Mouse (Mus musculus) ES-Bruce4 (cell line): ENCODE measurements around the gene Kcnd3. TPM values are rescaled to one million over a fixed set of nuclear protein-coding genes. Genes with fewer than 3 reads are reported as not detected.
A peak's percentile ranks its signal among the peaks of the same experiment; 100 is the strongest.

ENCODE experiments used
- H3K27ac ChIP-seq: 2 replicates; pipeline ENCODE4 v1.5.1; 2012; ENCODE audit warnings: low read length, inconsistent platforms; ENCODE audit not compliant: insufficient read depth
- H3K27me3 ChIP-seq: 2 replicates; pipeline ENCODE4 v1.6.1; 2012; ENCODE audit warnings: mild to moderate bottlenecking, low read length, inconsistent platforms; ENCODE audit not compliant: control insufficient read depth, poor library complexity, insufficient read depth, severe bottlenecking
- H3K36me3 ChIP-seq: 2 replicates; pipeline ENCODE4 v1.6.1; 2012; ENCODE audit warnings: inconsistent platforms, mild to moderate bottlenecking, low read length, moderate library complexity; ENCODE audit not compliant: control insufficient read depth, poor library complexity, insufficient read depth, severe bottlenecking
- H3K4me1 ChIP-seq: one replicate; pipeline ENCODE4 v1.8.1; 2011; ENCODE audit warnings: low read length; ENCODE audit not compliant: control insufficient read depth, insufficient read depth
- H3K4me3 ChIP-seq: 2 replicates; pipeline ENCODE4 v1.5.1; 2011; ENCODE audit warnings: low read depth, mild to moderate bottlenecking, low read length
- H3K9ac ChIP-seq: 2 replicates; pipeline ENCODE4 v1.6.1; 2012; ENCODE audit warnings: low read depth, mild to moderate bottlenecking, inconsistent platforms; ENCODE audit not compliant: poor library complexity, severe bottlenecking
- H3K9me3 ChIP-seq: replicated peaks from 2 replicates; pipeline ENCODE4 v1.6.1; 2012; ENCODE audit warnings: mild to moderate bottlenecking, low read length, inconsistent platforms; ENCODE audit not compliant: control insufficient read depth, poor library complexity, insufficient read depth, severe bottlenecking
- CTCF ChIP-seq: IDR thresholded peaks from one replicate; pipeline ENCODE4 v1.8.1; 2011; ENCODE audit warnings: low read depth, low read length
- EP300 ChIP-seq: IDR thresholded peaks from 2 replicates; pipeline ENCODE4 v1.6.1; 2011; ENCODE audit warnings: low read depth, low read length; ENCODE audit not compliant: insufficient read depth
- POLR2A ChIP-seq: IDR thresholded peaks from one replicate; pipeline ENCODE4 v1.8.1; 2011; ENCODE audit warnings: low read length; ENCODE audit not compliant: insufficient read depth
- polyA plus RNA-seq: library from polyadenylated mRNA; stranded (reverse); fragments of >200 nt; gene quantifications from 2 replicates; pipeline ENCODE4 v1.2.4, GENCODE M21; 2011; ENCODE audit warnings: low read depth; ENCODE audit not compliant: missing spikeins, insufficient read depth, insufficient read length

The Kcnd3 gene
- polyA plus RNA-seq, 1 experiment: not detected

DNA sequence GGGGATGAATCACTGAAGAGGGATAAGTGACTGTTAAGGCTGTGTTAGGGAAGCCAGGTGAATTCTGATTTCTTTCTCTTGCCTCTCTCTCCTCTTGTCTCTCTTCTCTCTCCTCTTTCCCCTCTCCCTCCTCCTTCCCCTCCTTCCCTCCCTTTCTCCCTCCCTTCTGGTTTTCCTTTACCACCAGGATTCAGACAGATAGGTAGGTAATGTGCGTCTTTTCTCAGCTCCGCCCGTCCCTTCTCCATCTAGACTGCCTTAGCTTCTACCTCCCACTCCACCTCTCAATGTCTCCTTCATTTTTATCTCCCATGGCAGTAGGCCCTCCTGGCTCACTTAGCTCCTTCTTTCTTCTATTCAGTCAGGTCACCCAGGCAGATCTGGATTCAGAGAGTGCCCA is 253.4 kb downstream of the Kcnd3 start:
- Histone ChIP-seq H3K27me3 (no peaks in the 10 kb centered on the region), H3K27ac (no peak overlapping the region), H3K4me3 (peak overlapping the region; percentile 88), H3K4me1 (no peaks in the 10 kb centered on the region), H3K9ac (peak overlapping the region; percentile 79), H3K36me3 (no peaks in the 10 kb centered on the region), H3K9me3 (no peaks in the 10 kb centered on the region)
- TF ChIP-seq EP300: no peak
- TF ChIP-seq CTCF: no peak
- TF ChIP-seq POLR2A: no peak

DNA sequence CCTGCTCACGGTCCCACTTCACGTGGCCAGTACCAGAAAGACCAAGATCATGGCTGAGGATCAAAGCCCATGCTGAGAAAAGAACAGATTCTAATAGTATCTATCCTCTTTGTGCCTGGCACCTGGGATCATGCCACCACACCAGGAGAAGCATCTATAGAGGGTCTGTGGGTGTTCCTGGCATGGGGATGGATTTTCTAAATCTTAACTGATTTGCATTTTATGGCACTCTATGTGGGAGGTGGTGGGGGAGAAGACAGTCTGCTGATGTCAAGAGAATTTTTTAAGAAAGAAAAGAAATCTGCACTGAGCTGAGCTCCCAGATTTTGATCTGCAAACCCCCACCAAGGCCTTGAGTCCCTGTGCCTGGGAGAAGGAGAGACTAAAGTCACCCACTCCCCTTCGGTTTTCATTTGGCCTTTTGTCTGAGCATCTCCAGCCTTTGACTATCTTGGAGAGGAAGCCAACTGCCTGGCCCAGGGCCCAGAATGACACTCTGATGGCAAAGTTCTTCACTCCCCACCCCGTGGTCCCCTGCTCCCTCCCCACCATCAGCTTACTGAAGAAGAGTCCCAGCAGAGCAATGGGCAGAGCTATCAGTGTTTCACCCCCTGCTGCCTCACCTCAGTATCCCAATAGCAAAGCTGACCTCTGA is 254.4 kb downstream of the Kcnd3 start:
- TF ChIP-seq CTCF (no peak), EP300 (no peak), POLR2A (no peak)
- no peak overlapping the region for H3K9ac ChIP-seq
- H3K4me1 ChIP-seq: no peaks in the 10 kb centered on the region
- H3K27me3 ChIP-seq: no peaks in the 10 kb centered on the region
- no peaks in the 10 kb centered on the region for H3K36me3 ChIP-seq
- no peaks in the 10 kb centered on the region for H3K9me3 ChIP-seq
- no peak overlapping the region for H3K27ac ChIP-seq
- H3K4me3 ChIP-seq: no peak overlapping the region

DNA sequence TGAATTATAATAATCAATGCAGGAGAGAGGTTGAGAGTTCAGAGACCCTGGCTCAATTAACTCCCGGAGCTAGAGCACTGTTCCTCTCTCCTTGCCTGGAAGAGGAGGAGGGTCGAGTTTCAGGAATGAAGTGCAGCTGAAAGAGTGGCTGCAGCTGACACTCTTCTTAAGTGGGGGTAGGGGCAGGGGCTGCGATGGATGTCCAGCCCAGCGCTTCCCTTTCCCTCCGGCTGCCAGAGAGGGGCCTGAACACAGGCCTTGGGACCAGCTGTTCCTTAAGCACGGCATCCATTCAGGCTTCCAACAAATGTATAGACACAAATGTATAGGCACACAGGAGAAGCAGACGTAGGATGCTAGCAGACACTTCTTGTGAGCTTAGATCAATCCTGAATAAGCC is 255.5 kb downstream of the Kcnd3 start:
- TF ChIP-seq EP300: no peak
- TF ChIP-seq POLR2A: no peak
- no peak for TF ChIP-seq CTCF
- H3K27me3 ChIP-seq: no peaks in the 10 kb centered on the region
- no peak overlapping the region for H3K4me3 ChIP-seq
- H3K36me3 ChIP-seq: no peaks in the 10 kb centered on the region
- H3K9me3 ChIP-seq: no peaks in the 10 kb centered on the region
- H3K27ac ChIP-seq: no peak overlapping the region
- H3K4me1 ChIP-seq: no peaks in the 10 kb centered on the region
- H3K9ac ChIP-seq: no peak overlapping the region

DNA sequence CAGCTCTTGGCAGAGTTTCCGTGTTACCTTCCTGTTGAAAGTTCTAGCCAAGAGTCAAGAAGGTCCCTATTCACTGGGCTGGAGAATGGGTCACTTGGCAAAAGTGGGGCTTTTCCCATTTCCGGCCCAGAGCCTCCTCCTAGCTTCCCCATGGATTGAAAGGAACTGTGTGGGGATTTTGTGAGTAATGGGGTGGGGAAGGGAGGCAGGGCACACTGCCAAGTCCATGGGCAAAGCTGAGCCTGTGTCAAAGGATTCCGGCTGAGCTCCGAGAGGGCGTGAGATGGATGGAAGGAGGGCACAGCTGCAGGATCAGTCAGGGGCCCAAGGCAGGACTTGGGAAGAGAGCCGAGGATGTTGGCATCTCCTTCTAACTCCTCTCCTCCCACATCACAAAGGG is 258.1 kb downstream of the Kcnd3 start:
- Histone ChIP-seq H3K36me3 (no peaks in the 10 kb centered on the region), H3K9me3 (no peaks in the 10 kb centered on the region), H3K4me3 (no peak overlapping the region), H3K4me1 (no peaks in the 10 kb centered on the region), H3K27me3 (no peaks in the 10 kb centered on the region), H3K9ac (no peak overlapping the region), H3K27ac (no peak overlapping the region)
- no peak for TF ChIP-seq CTCF
- TF ChIP-seq POLR2A: no peak
- no peak for TF ChIP-seq EP300

DNA sequence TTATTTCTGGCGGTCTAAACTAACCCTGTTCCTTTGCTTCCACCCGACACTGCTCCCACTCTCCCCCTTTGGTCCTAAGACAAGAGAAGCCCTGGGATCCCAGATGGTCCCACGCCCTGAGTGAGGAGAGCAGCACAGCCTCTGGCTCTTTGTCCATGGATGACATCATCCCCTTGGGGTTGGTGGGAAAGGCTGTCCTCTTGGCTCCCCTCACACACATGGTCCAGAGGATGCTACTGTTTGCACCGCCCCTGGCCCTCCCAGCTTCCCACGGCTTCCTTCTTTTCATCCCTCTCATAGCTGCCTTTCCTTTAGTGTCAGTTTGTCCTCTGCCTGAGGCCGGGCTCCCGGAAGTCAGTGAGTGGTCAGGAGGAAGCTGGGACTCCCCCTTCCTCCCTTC is 259.6 kb downstream of the Kcnd3 start:
- no peak for TF ChIP-seq POLR2A
- no peak for TF ChIP-seq EP300
- no peak overlapping the region for H3K9ac ChIP-seq
- H3K9me3 ChIP-seq: no peaks in the 10 kb centered on the region
- H3K27me3 ChIP-seq: no peaks in the 10 kb centered on the region
- no peak overlapping the region for H3K27ac ChIP-seq
- no peaks in the 10 kb centered on the region for H3K4me1 ChIP-seq
- no peak overlapping the region for H3K4me3 ChIP-seq
- no peaks in the 10 kb centered on the region for H3K36me3 ChIP-seq

DNA sequence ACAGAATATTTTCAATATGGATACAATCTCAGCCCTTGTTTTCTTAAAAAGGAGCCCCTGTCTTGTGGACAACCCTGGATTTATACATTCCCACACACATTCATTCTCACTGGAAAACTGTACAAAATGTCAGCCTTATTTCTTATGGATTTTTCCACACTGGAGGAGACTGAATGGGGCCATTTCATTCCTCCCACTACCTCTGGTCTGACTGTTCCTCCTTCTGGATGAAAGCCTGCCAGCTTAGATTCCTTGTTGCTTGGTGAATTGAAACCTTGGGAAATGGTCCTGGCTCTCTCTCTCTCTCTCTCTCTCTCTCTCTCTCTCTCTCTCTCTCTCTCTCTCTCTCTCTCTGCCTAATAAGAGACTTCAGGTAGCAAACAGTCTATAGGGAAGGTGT is 260.7 kb downstream of the Kcnd3 start:
- Histone ChIP-seq H3K4me3 (no peak overlapping the region), H3K9ac (no peak overlapping the region), H3K27ac (no peak overlapping the region), H3K36me3 (no peaks in the 10 kb centered on the region), H3K9me3 (no peaks in the 10 kb centered on the region), H3K4me1 (no peaks in the 10 kb centered on the region), H3K27me3 (no peaks in the 10 kb centered on the region)
- TF ChIP-seq POLR2A (no peak), EP300 (no peak), CTCF (no peak)
